Mouse (Mus musculus) cerebellum, postnatal 36 days (tissue): ENCODE results near the gene Vti1a.

Experiments
- DNase-seq, 2 experiments: peaks; one replicate each; pipeline ENCODE4 v3.0.0; 2021 to 2022; ENCODE audit warnings: mixed read lengths in 2 of 2

Vti1a gene

DNA sequence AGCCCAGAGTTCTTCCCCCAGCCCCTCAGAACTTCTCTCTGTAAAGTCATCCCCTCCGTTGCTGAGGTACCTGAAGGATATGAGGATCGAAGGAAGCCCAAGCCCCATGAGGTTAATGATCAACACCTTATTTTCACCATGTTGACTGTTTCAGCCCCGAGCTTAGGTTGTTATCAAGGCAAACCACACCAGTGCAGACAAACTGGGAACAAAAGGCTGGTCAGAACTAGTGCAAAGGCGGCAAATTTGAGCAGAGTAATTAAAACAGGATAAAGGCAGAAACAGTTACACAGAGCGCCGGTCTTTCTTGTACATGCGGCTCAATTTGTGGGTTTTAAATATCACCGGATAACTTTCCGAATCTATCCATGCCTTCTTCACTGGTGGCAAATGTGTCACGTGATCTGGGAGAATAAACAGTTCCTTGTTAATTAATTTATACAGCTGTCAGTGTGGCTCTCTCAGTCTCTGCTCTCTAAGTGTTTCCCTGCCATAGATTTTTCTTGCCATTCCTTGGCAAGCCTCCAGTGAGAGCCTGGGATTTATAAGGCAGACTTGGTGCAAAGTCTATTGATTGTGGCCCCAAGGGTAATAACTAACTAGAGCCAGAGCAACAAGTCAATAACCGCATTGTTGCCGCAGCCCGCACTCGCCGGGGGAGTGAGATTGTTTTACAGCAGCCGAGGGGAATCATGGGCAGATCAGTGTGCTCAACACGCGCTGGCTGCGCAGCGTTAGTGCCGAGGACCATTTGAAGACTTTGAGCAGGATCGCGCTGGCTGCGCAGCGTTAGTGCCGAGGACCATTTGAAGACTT is 277.0 kb downstream of the Vti1a start:
- DNase-seq: no peak

GRCm38 (mm10) chr19:55593729-55594444 is 277.8 kb downstream of the Vti1a start:
- DNase-seq: no peak

GRCm38 (mm10) chr19:55594451-55594850 is 278.4 kb downstream of the Vti1a start:
- DNase-seq: no peak

GRCm38 (mm10) chr19:55595945-55596649 is 280.0 kb downstream of the Vti1a start:
- DNase-seq: no peak

- DNase-seq: no peak
Observed at GRCm38 (mm10) chr19:55596804-55597203, 280.7 kb downstream of the Vti1a start.

DNA sequence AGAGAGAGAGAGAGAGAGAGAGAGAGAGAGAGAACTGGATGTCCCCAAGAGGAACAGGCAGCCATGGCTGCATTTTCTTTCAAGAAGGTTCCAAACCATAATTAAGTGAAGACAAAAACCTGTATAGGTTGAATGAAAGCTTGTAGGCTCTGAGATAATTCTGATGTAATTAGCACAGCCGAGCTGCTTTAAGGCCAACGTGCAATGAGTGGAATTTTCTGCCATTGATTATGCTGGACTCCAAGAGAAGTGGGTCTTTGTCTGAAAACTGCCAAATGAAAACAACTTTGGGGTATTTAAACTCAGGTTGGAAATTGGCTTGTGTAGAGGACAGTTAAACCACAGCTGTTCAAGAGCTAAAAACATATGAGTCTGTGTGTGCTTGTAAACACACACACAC is 281.2 kb downstream of the Vti1a start:
- DNase-seq: no peak

GRCm38 (mm10) chr19:55597951-55598350 is 281.9 kb downstream of the Vti1a start:
- DNase-seq: no peak

DNA sequence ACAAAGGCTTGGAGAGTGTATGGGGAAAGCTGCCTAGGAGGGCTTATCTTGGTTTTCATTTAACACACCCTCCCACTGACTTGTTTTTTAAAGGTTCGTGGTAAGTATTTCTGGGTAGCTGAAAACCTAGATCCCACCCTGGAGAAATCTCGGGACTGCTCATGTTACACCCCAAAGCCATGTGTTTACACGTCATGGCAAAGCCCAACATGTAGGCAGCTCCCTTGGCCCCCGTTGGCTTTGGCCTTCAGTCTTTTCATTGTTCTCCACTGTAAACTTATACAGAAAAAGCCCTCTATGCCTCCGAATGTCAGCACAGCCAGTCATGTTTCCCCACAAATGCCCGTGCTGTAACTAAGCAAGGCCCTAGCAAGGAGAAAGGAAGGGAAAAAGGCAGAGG is 283.0 kb downstream of the Vti1a start:
- no peak for DNase-seq

- no peak for DNase-seq
Observed at GRCm38 (mm10) chr19:55607725-55608124, 291.6 kb downstream of the Vti1a start.

- DNase-seq: no peak
Observed at GRCm38 (mm10) chr19:55608858-55609375, 292.8 kb downstream of the Vti1a start.

- DNase-seq: no peak
Observed at GRCm38 (mm10) chr19:55609806-55610205, 293.7 kb downstream of the Vti1a start.

- DNase-seq: no peak
Observed at GRCm38 (mm10) chr19:55615743-55616142, 299.6 kb downstream of the Vti1a start.

DNA sequence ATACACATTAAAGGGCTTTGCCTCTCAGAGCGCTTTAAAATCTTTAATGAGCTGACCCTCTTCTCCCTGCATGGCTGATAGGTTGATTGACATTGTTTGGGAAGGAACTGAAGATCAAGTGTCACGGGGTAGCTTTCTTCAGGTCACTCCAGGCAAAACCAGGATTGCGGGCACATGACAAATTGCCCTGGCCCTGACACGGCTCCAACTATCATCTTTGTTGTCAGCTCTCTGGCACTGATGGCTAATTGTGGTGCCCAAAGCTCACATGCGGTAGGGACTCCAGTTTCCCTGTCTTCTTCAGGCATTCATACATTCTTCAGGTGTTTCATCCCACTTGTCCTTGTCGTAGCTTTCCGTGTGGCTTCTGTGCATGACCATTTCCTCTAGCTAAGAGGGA is 300.2 kb downstream of the Vti1a start:
- DNase-seq: peak in 1 of 2 experiments; percentile 11

- DNase-seq: no peak
Observed at GRCm38 (mm10) chr19:55616937-55617336, 300.8 kb downstream of the Vti1a start.

DNA sequence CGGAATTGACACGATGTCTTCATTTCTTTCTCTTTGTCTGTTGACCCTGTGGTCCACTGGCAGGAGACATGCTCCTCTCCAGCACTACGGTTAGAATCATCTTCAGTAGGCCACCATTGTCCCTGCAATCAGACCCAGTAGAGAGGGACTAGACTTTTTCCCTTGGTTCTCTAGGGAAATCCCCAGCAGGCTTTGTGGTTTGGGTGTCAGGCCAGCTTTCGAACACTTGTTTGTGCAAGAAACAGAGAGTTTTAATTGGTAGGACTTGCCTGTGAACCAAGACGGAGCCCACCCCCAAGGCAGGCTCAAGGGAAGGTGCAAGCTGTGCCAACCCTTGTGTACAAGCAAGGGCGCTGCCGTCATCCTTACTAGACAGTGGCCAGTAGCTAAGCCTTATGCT is 302.5 kb downstream of the Vti1a start:
- DNase-seq: no peak

DNA sequence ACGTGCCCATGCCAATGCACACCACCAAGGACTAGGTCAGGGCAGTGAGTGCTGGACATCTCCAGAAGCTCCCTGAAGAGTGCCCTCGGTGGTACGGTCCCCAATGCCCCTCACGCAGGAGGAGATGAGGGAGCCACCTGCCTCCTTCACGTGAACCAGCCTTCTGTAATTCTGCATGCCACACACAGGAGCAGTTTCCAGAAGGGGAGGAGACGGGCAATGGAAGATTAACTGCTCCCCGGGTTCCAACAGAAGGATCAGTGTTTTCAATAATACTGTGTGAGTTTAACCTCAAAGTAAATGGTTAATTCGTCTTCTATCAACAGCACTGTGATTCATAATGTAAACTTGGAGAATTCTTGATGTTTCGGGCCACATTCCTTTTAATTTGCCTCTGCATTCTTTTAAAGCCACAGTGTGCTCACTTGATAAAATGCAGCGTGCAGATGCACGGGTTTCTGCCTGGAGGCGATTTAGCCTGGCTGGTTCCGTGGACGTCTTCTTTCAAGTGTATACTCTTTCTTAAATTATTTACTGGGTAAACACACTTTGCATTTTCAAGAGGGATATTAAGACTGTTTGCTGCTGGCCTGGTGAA is 304.4 kb downstream of the Vti1a start:
- DNase-seq: no peak

DNA sequence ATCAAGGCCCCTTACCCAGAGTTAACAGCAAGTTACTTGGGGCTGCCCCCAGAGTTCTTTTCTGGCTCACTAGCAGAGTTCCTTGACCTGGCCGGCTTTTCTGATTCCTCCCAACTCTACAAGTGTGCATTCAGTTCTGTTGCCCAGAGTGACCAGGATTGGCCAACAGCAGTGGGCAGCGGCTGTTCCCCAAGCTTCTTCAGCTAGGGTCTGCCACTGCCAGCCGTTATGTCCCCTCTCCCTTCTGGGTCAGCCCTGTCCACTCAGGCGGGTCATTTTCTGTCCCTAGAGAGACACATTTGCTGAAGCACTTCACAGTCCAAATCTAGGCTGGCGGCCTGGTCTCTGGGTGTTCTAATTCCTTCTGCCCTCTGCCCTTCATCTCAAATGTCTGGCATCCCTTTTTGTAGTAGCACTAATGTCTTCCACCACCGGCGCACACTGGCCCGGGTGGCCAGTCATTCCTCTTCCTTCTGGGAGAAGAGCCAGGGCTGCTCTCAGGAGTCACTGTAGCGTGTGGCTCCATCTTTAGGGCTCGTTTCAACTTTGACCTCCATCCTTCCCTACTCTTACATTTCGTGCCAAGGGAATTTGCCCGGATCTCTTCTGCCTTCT is 305.0 kb downstream of the Vti1a start:
- no peak for DNase-seq

DNA sequence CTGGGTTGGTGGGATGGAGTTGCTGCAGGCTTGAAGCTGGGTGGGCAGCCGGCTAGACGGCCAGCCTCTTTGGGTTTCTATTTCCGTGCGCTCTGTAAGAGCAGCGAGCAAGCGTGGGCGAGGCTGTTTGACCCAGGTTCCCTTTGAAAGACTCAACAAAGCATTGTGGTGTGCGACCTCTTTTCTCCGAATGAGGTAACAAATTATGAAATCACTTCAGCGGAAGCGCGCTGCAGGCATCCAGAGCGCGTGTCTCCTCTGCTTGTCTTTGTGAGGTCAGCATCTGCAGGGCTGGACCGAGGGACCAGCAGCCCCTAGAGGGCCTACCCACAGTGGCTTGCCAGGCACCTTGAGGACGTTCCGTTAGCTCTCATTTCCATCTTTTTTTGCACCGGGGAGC is 306.7 kb downstream of the Vti1a start:
- no peak for DNase-seq

DNA sequence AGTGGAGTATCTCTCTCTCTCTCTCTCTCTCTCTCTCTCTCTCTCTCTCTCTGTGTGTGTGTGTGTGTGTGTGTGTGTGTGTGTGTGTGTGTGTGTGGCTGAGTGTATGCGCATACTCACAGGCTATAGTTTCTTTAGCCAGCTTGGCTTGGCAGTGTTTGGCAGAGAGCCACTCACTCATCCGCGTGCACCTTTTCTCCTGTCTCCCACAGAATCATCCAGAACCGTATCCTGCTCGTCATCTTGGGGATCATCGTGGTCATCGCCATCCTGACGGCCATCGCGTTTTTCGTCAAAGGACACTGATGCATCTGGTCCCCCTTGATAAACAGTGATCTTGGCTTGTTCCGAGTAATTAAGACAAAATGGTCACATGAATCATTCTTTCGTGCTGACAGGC is 307.5 kb downstream of the Vti1a start:
- DNase-seq: no peak

DNA sequence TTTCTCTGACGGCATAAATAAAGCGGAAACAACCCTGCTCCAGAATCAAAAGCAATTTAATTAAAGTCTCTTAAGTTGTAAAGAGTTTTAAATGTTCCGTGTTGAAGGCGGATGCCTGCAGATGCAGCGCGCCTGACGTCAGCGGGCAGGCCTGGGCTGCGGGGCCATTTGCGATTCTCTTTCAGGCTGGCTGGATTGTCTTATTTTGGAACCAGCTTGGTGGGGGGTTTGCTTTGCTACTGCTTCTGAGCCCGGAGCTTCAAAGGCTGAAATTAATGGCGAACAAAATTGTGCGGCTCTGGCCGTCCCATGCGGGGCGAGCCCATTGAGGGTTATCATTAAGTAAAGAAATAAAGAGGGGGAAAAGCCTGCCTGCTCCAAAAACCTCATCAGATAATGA is 310.4 kb downstream of the Vti1a start:
- DNase-seq: no peak

GRCm38 (mm10) chr19:55626952-55627351 is 310.9 kb downstream of the Vti1a start:
- DNase-seq: no peak

DNA sequence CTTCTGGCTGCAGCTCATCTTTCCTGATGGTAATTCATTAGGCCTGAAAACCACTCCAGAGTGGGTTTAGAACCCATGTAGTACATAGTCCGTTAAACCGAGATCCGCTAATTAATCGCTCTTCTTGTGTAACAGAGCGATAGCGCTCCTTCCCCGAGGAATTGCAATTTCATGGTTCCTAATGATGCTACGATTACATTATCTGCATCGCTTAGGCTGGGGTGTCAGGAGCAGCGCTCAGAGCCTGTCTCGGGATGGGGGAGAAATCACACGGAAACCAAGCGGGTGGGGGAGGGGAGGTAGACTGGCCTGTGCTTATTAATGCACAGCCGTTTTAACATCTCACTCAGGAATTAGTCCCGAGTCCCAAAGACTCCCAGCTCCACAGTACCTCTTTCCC is 319.4 kb downstream of the Vti1a start:
- DNase-seq: no peak

GRCm38 (mm10) chr19:55640251-55640650 is 324.2 kb downstream of the Vti1a start:
- DNase-seq: no peak
